Mouse (Mus musculus) heart, adult 2 months (tissue): ENCODE results near the gene Ankrd60. TPM values are rescaled to one million over a fixed set of nuclear protein-coding genes. Genes with fewer than 3 reads are reported as not detected.
A peak's percentile ranks its signal among the peaks of the same experiment; 100 is the strongest.

Experiments used
- DNase-seq, 2 experiments: peaks; one replicate each; pipeline ENCODE4 v3.0.0; 2021
- H3K27ac ChIP-seq: fragments of 200-600 bp; 2 replicates; pipeline ENCODE4 v1.8.1; 2022
- H3K27me3 ChIP-seq: fragments of 200-500 bp; 2 replicates; pipeline ENCODE4 v1.6.1; 2012; ENCODE audit warnings: mild to moderate bottlenecking, low read length, inconsistent platforms, mixed read lengths; ENCODE audit not compliant: control insufficient read depth, insufficient read depth
- H3K36me3 ChIP-seq: fragments of 200-500 bp; 2 replicates; pipeline ENCODE4 v1.6.1; 2012; ENCODE audit warnings: low read length, inconsistent platforms; ENCODE audit not compliant: control insufficient read depth, insufficient read depth
- H3K4me1 ChIP-seq: fragments of 200-500 bp; 2 replicates; pipeline ENCODE4 v1.6.1; 2011; ENCODE audit warnings: low read length; ENCODE audit not compliant: control insufficient read depth, insufficient read depth
- H3K4me3 ChIP-seq: fragments of 200-600 bp; 2 replicates; pipeline ENCODE4 v1.8.1; 2022
- H3K79me2 ChIP-seq: fragments of 200-500 bp; replicated peaks from 2 replicates; pipeline ENCODE4 v1.6.1; 2012; ENCODE audit warnings: mild to moderate bottlenecking, inconsistent platforms, low read length, moderate library complexity, mixed read lengths; ENCODE audit not compliant: control insufficient read depth, insufficient read depth
- H3K9ac ChIP-seq: fragments of 200-500 bp; 2 replicates; pipeline ENCODE4 v1.6.1; 2012; ENCODE audit warnings: low read depth, mild to moderate bottlenecking, control low read depth, inconsistent platforms, low read length, mixed read lengths
- CTCF ChIP-seq: fragments of 200-600 bp; IDR thresholded peaks from 2 replicates; pipeline ENCODE4 v1.8.1; 2022; ENCODE audit warnings: antibody characterized with exemption, mild to moderate bottlenecking, moderate library complexity
- EP300 ChIP-seq: fragments of 200-500 bp; IDR thresholded peaks from 2 replicates; pipeline ENCODE4 v1.6.1; 2011; ENCODE audit warnings: low read depth, low read length, control low read depth; ENCODE audit not compliant: insufficient read depth
- POLR2A ChIP-seq: fragments of 200-500 bp; IDR thresholded peaks from 2 replicates; pipeline ENCODE4 v1.6.1; 2011; ENCODE audit warnings: mild to moderate bottlenecking, low read depth, low read length, control low read depth; ENCODE audit not compliant: insufficient read depth
- WGBS: fragments of 180-500 bp; shearing (Covaris S2); methylation state at CpG from one replicate; pipeline ENCODE4 v1.1.7; 2018; 5-methylcytosine and 5-hydroxymethylcytosine counted together
- intact Hi-C: fragments of 180-260 bp; cut with DNase I; formaldehyde crosslinking; loops from one replicate; pipeline ENCODE4 v1.15.1; 2025
- polyA plus RNA-seq: library from polyadenylated mRNA; depleted of rRNA; stranded (reverse); fragments of >200 nt; gene quantifications from 2 replicates; pipeline ENCODE4 v1.2.3, GENCODE M21; 2012
- total RNA-seq, 2 experiments: library from RNA; stranded (reverse); gene quantifications; 2 replicates each; pipeline ENCODE4 v1.2.3; 2021

Gene Ankrd60
- total and polyA plus RNA-seq, 3 experiments: not detected

- no peaks in the 10 kb centered on the region for H3K79me2 ChIP-seq
- no peak for DNase-seq
- no peak overlapping the region for H3K4me3 ChIP-seq
- intact Hi-C loops: no loop called here
- no peak overlapping the region for H3K9ac ChIP-seq
- no peaks in the 10 kb centered on the region for H3K36me3 ChIP-seq
- H3K27me3 ChIP-seq: no peaks in the 10 kb centered on the region
- H3K27ac ChIP-seq: no peak overlapping the region
- WGBS: 90% methylated on average over 7 of the region's 7 CpGs
- no peaks in the 10 kb centered on the region for H3K4me1 ChIP-seq
- TF ChIP-seq EP300 (no peak), CTCF (no peak), POLR2A (no peak)
Measured at GRCm38 (mm10) chr2:173616156-173616555, 38.0 kb upstream of the Ankrd60 start.

GRCm38 (mm10) chr2:173615378-173616081 is 37.4 kb upstream of the Ankrd60 start:
- H3K36me3 ChIP-seq: no peaks in the 10 kb centered on the region

GRCm38 (mm10) chr2:173608020-173608958 is 30.1 kb upstream of the Ankrd60 start:
- Histone ChIP-seq H3K4me3 (no peak overlapping the region), H3K9ac (no peak overlapping the region), H3K27me3 (no peaks in the 10 kb centered on the region), H3K79me2 (no peaks in the 10 kb centered on the region), H3K4me1 (peaks cover 4% of the 10 kb centered on the region; the same call in 1 of the 2 replicates), H3K36me3 (no peaks in the 10 kb centered on the region), H3K27ac (no peak overlapping the region; the same call in 1 of the 2 replicates)
- WGBS: 43% methylated on average over 10 of the region's 10 CpGs
- intact Hi-C loops: no loop called here
- no peak for TF ChIP-seq EP300
- TF ChIP-seq POLR2A: no peak
- no peak for TF ChIP-seq CTCF
- peak; percentile 61 to 73 for DNase-seq

More at GRCm38 (mm10) chr2:173615378-173616081, 37.4 kb upstream of the Ankrd60 start:
- TF ChIP-seq CTCF (no peak), EP300 (no peak), POLR2A (no peak)
- Histone ChIP-seq H3K4me3 (no peak overlapping the region), H3K9ac (no peak overlapping the region), H3K27me3 (no peaks in the 10 kb centered on the region), H3K27ac (no peak overlapping the region), H3K79me2 (no peaks in the 10 kb centered on the region), H3K4me1 (no peaks in the 10 kb centered on the region)
- 95% methylated on average over 11 of the region's 11 CpGs for WGBS
- DNase-seq: no peak
- intact Hi-C loops: no loop called here

GRCm38 (mm10) chr2:173606415-173606804 is 28.2 kb upstream of the Ankrd60 start:
- Histone ChIP-seq H3K4me1 (peaks cover 4% of the 10 kb centered on the region; the same call in 1 of the 2 replicates), H3K79me2 (no peaks in the 10 kb centered on the region), H3K4me3 (no peak overlapping the region), H3K9ac (no peak overlapping the region), H3K27me3 (no peaks in the 10 kb centered on the region), H3K27ac (no peak overlapping the region), H3K36me3 (no peaks in the 10 kb centered on the region)
- intact Hi-C loops: no loop called here
- no peak for DNase-seq
- no peak for TF ChIP-seq EP300
- TF ChIP-seq POLR2A: no peak
- TF ChIP-seq CTCF: no peak
- WGBS: 92% methylated on average over 9 of the region's 9 CpGs

- peaks cover 4% of the 10 kb centered on the region; the same call in 1 of the 2 replicates for H3K4me1 ChIP-seq
Measured at GRCm38 (mm10) chr2:173605713-173606414, 27.7 kb upstream of the Ankrd60 start.

More at GRCm38 (mm10) chr2:173605713-173606414, 27.7 kb upstream of the Ankrd60 start:
- intact Hi-C loops: no loop called here
- no peak for DNase-seq
- 83% methylated on average over 12 of the region's 12 CpGs for WGBS
- TF ChIP-seq EP300: no peak
- H3K79me2 ChIP-seq: no peaks in the 10 kb centered on the region
- H3K9ac ChIP-seq: no peak overlapping the region
- H3K27ac ChIP-seq: no peak overlapping the region
- no peaks in the 10 kb centered on the region for H3K36me3 ChIP-seq
- H3K4me3 ChIP-seq: no peak overlapping the region
- H3K27me3 ChIP-seq: no peaks in the 10 kb centered on the region
